14 mouse cellular contexts compared by ENCODE assay signal in genomic region chr4:43384083-43384460, GRCm38 (mm10). TPM values are rescaled to one million over a fixed set of nuclear protein-coding genes. Genes with fewer than 3 reads are reported as not detected.
DNase-seq lines count a peak whose midpoint lies in the region; ATAC-seq and TF ChIP-seq lines count a peak whose summit lies in the region.
"Had no signal": no experiment of that assay in that cellular context is flagged by ENCODE, and none has a peak within 500 bp of the region (broad histone marks: within the 10 kb centered on the region; RNA-seq: fewer than 3 reads in every experiment).

No protein-coding gene starts in this region.

- H3K4me1 ChIP-seq in kidney, postnatal 0 days (replicated peaks; ENCODE audit: insufficient read depth, low read length): peaks cover 3% of the 10 kb centered on the region; the same call in 1 of the 2 replicates

- peak overlapping the region; percentile 71 for H3K4me2 ChIP-seq in kidney, postnatal 0 days (ENCODE audit: low read length)

- peak overlapping the region; percentile 60; the same call in 1 of the 2 replicates for H3K27ac ChIP-seq in kidney, postnatal 0 days

- H3K27me3 ChIP-seq in kidney, postnatal 0 days (ENCODE audit: insufficient read depth, low read length): no peaks in the 10 kb centered on the region

- TF ChIP-seq CTCF in kidney, postnatal 0 days (IDR thresholded peaks at IDR 0.05; ENCODE audit: low read depth): no peak

- no peaks in the 10 kb centered on the region for H3K9me3 ChIP-seq in kidney, postnatal 0 days (replicated peaks; ENCODE audit: low read length)

- no peak for ATAC-seq in kidney, postnatal 0 days (replicated peaks; ENCODE audit: low FRiP score, low read depth)
- ATAC-seq: forebrain, postnatal 0 days; hindbrain, embryonic 16.5 days had no signal

- no peak overlapping the region for H3K4me3 ChIP-seq in kidney, postnatal 0 days (replicated peaks; ENCODE audit: low read depth, low read length)

- H3K9ac ChIP-seq in kidney, postnatal 0 days (ENCODE audit: low read depth, low read length): no peak overlapping the region
- H3K9ac ChIP-seq: forebrain, postnatal 0 days had no signal

- 81% methylated on average over 5 of the region's 5 CpGs for WGBS in kidney, postnatal 0 days

- no peaks in the 10 kb centered on the region for H3K36me3 ChIP-seq in kidney, postnatal 0 days (ENCODE audit: insufficient read depth, low read length)

- DNase-seq in cerebellum, adult 9-10 months: peak; percentile 15
- no peak for DNase-seq in cerebellum, postnatal 36 days
- DNase-seq in kidney, postnatal 0 days (ENCODE audit: low spot score): no peak
- no peak for DNase-seq in kidney, postnatal 10 days
- peak; percentile 41 for DNase-seq in 3134 (ENCODE audit: extremely low read depth, insufficient read length, low spot score)
- peak; percentile 47 for DNase-seq in brain, adult 2 months (ENCODE audit: low read depth, low spot score)
- no peak for DNase-seq in urinary bladder, postnatal 14 days (ENCODE audit: low spot score)
- no peak for DNase-seq in right cerebral cortex, postnatal 25 days
- DNase-seq: cerebellum, postnatal 25 days; forebrain, postnatal 0 days; liver; right cerebral cortex, adult 18-20 months; thymus, adult 2 months had no signal

RNA-seq across cellular contexts. Expression of gene Rusc2, which starts 2.3 kb away (rescaled TPM):
- polyA plus RNA-seq in kidney, postnatal 0 days (2015; fragmentation: Nextera tagmentation; extraction: Ambion mirVana): 9.6 and 9.7 TPM in 2 replicates

RNA-seq across cellular contexts. Expression of gene Fam166b, which starts 44.9 kb away (rescaled TPM):
- polyA plus RNA-seq in kidney, postnatal 0 days (2015; fragmentation: Nextera tagmentation; extraction: Ambion mirVana): 0.33 and 0.59 TPM in 2 replicates

RNA-seq across cellular contexts. Expression of gene Tesk1, which starts 57.7 kb away (rescaled TPM):
- polyA plus RNA-seq in kidney, postnatal 0 days (2015; fragmentation: Nextera tagmentation; extraction: Ambion mirVana): 7.8 and 9.1 TPM in 2 replicates

Comparison
In these comparisons a context has a peak if more than half of its experiments do, and no peak if none do; other contexts are left out.
1. DNase-seq: peak in cerebellum, adult 9-10 months (single experiment), 3134 (single experiment) and brain, adult 2 months (single experiment); none in cerebellum, postnatal 36 days (0 of 2), kidney, postnatal 0 days (single experiment), kidney, postnatal 10 days (single experiment), urinary bladder, postnatal 14 days (single experiment) and right cerebral cortex, postnatal 25 days (single experiment).